Mouse (Mus musculus): ENCODE data around the gene Aen. TPM values are rescaled to one million over a fixed set of nuclear protein-coding genes. Genes with fewer than 3 reads are reported as not detected.

Gene Aen
- total and polyA plus RNA-seq, 3 experiments: 69.1 to 74.2 (median 72.9) TPM

- DNase-seq (ENCODE audit: extremely low read depth): no peak
- Histone ChIP-seq H3K36me3 (replicated peaks in 1 of 2; ENCODE audit: control insufficient read depth in 1 of 2, insufficient read depth in 1 of 2, low read length in 1 of 2) (no peaks in the 10 kb centered on the region), H3K4me2 (ENCODE audit: insufficient read depth, low read depth, poor library complexity, severe bottlenecking) (no peak overlapping the region), H3K4me1 (ENCODE audit: control insufficient read depth in 1 of 2, insufficient read depth in 2 of 2) (peaks cover 0 to 2% of the 10 kb centered on the region in 2 experiments; a peak in 1 of 4 replicates), H3K9me3 (replicated peaks; ENCODE audit: low read length) (no peaks in the 10 kb centered on the region), H3K27ac (ENCODE audit: insufficient read depth, low read depth) (no peak overlapping the region), H3K9ac (ENCODE audit: insufficient read depth, low read depth) (no peak overlapping the region), H3K4me3 (replicated peaks in 1 of 3; ENCODE audit: low read depth in 2 of 3, low read length in 2 of 3, poor library complexity in 1 of 3) (no peak overlapping the region), H3K79me2 (replicated peaks; ENCODE audit: control insufficient read depth, extremely low read depth, insufficient read depth, poor library complexity, severe bottlenecking) (no peaks in the 10 kb centered on the region), H3K27me3 (replicated peaks) (peaks cover 90% of the 10 kb centered on the region)
- in situ Hi-C loops (cut with MboI; ENCODE audit: low pct_ligation_motif_present, low pct_unique_long_range_greater_than_20kb, low sequenced_read_pairs): no loop called here
- dilution Hi-C loops (cut with MboI; ENCODE audit: extremely low pct_ligation_motif_present, extremely low pct_unique_long_range_greater_than_20kb, low sequenced_read_pairs): no loop called here
- TF ChIP-seq ZNF384 (IDR thresholded peaks at IDR 0.05; ENCODE audit: low read depth, low read length) (no peak), TBP (conservative IDR thresholded peaks at IDR 0.05; ENCODE audit: low read depth, low read length) (no peak), USF1 (IDR thresholded peaks at IDR 0.05; ENCODE audit: low read depth, low read length) (no peak), CTCF (conservative IDR thresholded peaks at IDR 0.05 in 1 of 2, IDR thresholded peaks at IDR 0.05 in 1 of 2; ENCODE audit: low read depth in 2 of 2, low read length in 2 of 2) (no peak), MYC (IDR thresholded peaks at IDR 0.05; ENCODE audit: low read depth, low read length) (no peak), JUND (conservative IDR thresholded peaks at IDR 0.05; ENCODE audit: low read depth, low read length) (no peak), MAX (IDR thresholded peaks at IDR 0.05; ENCODE audit: low read length) (no peak), ZC3H11A (IDR thresholded peaks at IDR 0.05; ENCODE audit: low read depth, low read length) (no peak), NRF1 (IDR thresholded peaks at IDR 0.05; ENCODE audit: low read depth, low read length) (no peak), TCF12 (IDR thresholded peaks at IDR 0.05; ENCODE audit: low read depth, low read length) (no peak)
Measured at GRCm38 (mm10) chr7:78958499-78959073, 62.9 kb downstream of the Aen start.

Other genes starting within 250 kb of the Aen start
- 0.21 TPM in 2 replicates for gene Ntrk3, start 157.8 kb upstream of the Aen start, total RNA-seq (2012; rRNA removed)
- gene Ntrk3, start 157.8 kb upstream of the Aen start, total RNA-seq (2014; rRNA removed): not detected in 2 replicates
- gene Ntrk3, start 157.8 kb upstream of the Aen start, polyA plus RNA-seq (2012; ENCODE audit: insufficient read length, low read depth): not detected in 2 replicates
- 68.3 and 87.2 TPM in 2 replicates for gene Mrps11, start 112.7 kb upstream of the Aen start, total RNA-seq (2012; rRNA removed)
- 80.4 and 94.6 TPM in 2 replicates for gene Mrps11, start 112.7 kb upstream of the Aen start, total RNA-seq (2014; rRNA removed)
- gene Mrps11, start 112.7 kb upstream of the Aen start, polyA plus RNA-seq (2012; ENCODE audit: insufficient read length, low read depth): 71.4 and 75.1 TPM in 2 replicates
- gene Mrpl46, start 112.3 kb upstream of the Aen start, total RNA-seq (2012; rRNA removed): 62.8 and 79.0 TPM in 2 replicates
- gene Mrpl46, start 112.3 kb upstream of the Aen start, total RNA-seq (2014; rRNA removed): 56.1 and 64.6 TPM in 2 replicates
- gene Mrpl46, start 112.3 kb upstream of the Aen start, polyA plus RNA-seq (2012; ENCODE audit: insufficient read length, low read depth): 63.2 and 72.5 TPM in 2 replicates
- gene Det1, start 48.6 kb upstream of the Aen start, total RNA-seq (2012; rRNA removed): 12.6 and 12.9 TPM in 2 replicates
- 11.9 and 14.3 TPM in 2 replicates for gene Det1, start 48.6 kb upstream of the Aen start, total RNA-seq (2014; rRNA removed)
- gene Det1, start 48.6 kb upstream of the Aen start, polyA plus RNA-seq (2012; ENCODE audit: insufficient read length, low read depth): 9.5 and 12.2 TPM in 2 replicates
- gene Isg20, start 17.6 kb downstream of the Aen start, total RNA-seq (2012; rRNA removed): 35.0 and 44.2 TPM in 2 replicates
- gene Isg20, start 17.6 kb downstream of the Aen start, total RNA-seq (2014; rRNA removed): 5.6 and 6.9 TPM in 2 replicates
- gene Isg20, start 17.6 kb downstream of the Aen start, polyA plus RNA-seq (2012; ENCODE audit: insufficient read length, low read depth): 19.9 and 21.3 TPM in 2 replicates
- not detected in 2 replicates for gene Acan, start 157.6 kb downstream of the Aen start, total RNA-seq (2012; rRNA removed)
- not detected in 2 replicates for gene Acan, start 157.6 kb downstream of the Aen start, total RNA-seq (2014; rRNA removed)
- not detected in 2 replicates for gene Acan, start 157.6 kb downstream of the Aen start, polyA plus RNA-seq (2012; ENCODE audit: insufficient read length, low read depth)
- 0.04 TPM in 1 of 2 replicates, not detected in the other for gene Hapln3, start 235.2 kb downstream of the Aen start, total RNA-seq (2012; rRNA removed)
- gene Hapln3, start 235.2 kb downstream of the Aen start, total RNA-seq (2014; rRNA removed): not detected in 2 replicates
- not detected in 2 replicates for gene Hapln3, start 235.2 kb downstream of the Aen start, polyA plus RNA-seq (2012; ENCODE audit: insufficient read length, low read depth)

All from CH12.LX (cell line).